Mouse (Mus musculus) testis, adult 2 months (tissue): ENCODE measurements around the gene Phkg1. TPM values are rescaled to one million over a fixed set of nuclear protein-coding genes. Genes with fewer than 3 reads are reported as not detected.

Experiments used
- H3K27ac ChIP-seq: fragments of 200-500 bp; 2 replicates; pipeline ENCODE4 v1.5.1; 2012; ENCODE audit warnings: low read depth, low read length; ENCODE audit not compliant: control insufficient read depth, insufficient read depth
- H3K27me3 ChIP-seq: fragments of 200-500 bp; 2 replicates; pipeline ENCODE4 v1.6.1; 2012; ENCODE audit warnings: mild to moderate bottlenecking, low read length, moderate library complexity; ENCODE audit not compliant: control insufficient read depth, insufficient read depth
- H3K36me3 ChIP-seq: fragments of 200-500 bp; 2 replicates; pipeline ENCODE4 v1.6.1; 2012; ENCODE audit warnings: mild to moderate bottlenecking, low read length; ENCODE audit not compliant: control insufficient read depth, insufficient read depth
- H3K4me1 ChIP-seq: fragments of 200-500 bp; 2 replicates; pipeline ENCODE4 v1.6.1; 2012; ENCODE audit warnings: low read length; ENCODE audit not compliant: control insufficient read depth, insufficient read depth
- H3K4me3 ChIP-seq: fragments of 200-500 bp; 2 replicates; pipeline ENCODE4 v1.5.1; 2012; ENCODE audit warnings: low read depth, mild to moderate bottlenecking, low read length, moderate library complexity, mixed read lengths; ENCODE audit not compliant: control insufficient read depth
- CTCF ChIP-seq: fragments of 200-500 bp; IDR thresholded peaks from 2 replicates; pipeline ENCODE4 v1.5.1; 2012; ENCODE audit warnings: low read depth, mild to moderate bottlenecking, inconsistent platforms, low read length, moderate library complexity; ENCODE audit not compliant: control insufficient read depth, insufficient read depth, insufficient replicate concordance
- POLR2A ChIP-seq: fragments of 200-500 bp; IDR thresholded peaks from 2 replicates; pipeline ENCODE4 v1.6.1; 2012; ENCODE audit warnings: low read depth, mild to moderate bottlenecking, inconsistent platforms, low read length, moderate library complexity; ENCODE audit not compliant: control insufficient read depth
- polyA plus RNA-seq: library from polyadenylated mRNA; depleted of rRNA; stranded (reverse); fragments of >200 nt; gene quantifications from 2 replicates; pipeline ENCODE4 v1.2.3, GENCODE M21; 2012

The Phkg1 gene
- polyA plus RNA-seq, 1 experiment, result 0.20 TPM

DNA sequence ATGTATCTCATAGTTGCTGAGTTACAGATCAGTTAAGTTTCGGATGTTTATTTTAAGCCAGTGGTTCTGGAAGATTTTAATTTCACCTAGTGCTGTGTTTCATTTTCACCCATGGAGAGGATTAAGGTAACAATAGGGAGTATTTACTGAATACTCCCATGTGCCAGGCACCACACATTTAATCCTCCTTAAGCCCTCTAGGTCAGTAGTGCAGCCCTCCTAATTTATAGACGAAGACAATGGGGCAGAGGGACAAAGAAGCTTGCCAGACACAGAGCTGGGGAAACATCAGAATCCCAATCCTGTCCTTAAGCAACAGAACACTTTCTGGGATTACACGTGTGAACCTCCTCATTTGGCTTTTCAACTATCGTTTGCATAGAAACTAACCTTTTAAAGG lies 38.6 kb upstream of the Phkg1 start:
- H3K4me3 ChIP-seq, result no peak overlapping the region
- no peaks in the 10 kb centered on the region for H3K4me1 ChIP-seq
- H3K27ac ChIP-seq, result no peak overlapping the region
- no peaks in the 10 kb centered on the region for H3K36me3 ChIP-seq
- TF ChIP-seq POLR2A (no peak), CTCF (no peak)
- no peaks in the 10 kb centered on the region for H3K27me3 ChIP-seq

DNA sequence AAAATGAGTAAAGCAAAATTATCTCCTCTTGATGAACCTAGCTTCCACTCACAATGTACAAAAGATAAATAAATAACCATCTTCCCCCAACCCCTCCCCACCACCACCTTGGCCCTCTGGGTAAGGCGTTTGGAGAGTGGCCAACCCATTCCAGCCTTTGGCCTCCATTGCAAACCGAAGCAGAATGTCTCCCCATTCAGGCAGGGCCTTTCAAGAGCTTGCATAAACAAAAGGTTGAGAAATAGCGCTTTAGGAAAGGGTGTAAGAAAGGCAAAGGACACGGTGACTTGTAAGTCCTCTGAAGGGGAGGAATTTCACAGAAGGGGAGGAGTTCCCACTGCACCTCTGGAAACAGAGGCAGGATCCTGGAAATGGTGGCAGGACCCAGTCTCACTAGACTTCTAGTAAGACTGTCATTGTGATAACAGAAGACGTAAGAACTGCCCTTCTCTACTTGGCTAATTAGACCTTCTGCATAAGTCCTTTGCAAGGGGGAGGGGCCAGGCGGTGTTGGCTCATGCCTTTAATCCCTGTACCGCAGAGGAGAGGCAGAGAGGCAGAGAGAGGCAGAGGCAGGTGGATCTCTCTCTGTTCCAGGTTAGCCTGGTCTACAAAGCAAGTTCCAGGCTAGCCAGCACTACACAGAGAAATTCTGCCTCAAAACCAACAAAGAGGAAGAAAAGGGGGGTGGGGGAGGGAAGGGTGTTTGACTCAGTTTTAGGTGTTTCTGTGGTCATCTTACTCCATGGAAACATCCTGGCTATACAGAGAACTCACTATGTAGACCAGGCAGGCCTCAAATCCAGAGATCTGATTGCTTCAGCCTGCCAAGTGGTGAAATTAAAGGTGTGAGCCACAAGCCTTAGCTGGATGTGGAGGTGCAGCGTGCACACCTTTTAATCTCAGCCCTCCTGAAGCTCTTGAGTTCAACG lies 31.8 kb upstream of the Phkg1 start:
- H3K27me3 ChIP-seq, result no peaks in the 10 kb centered on the region
- no peaks in the 10 kb centered on the region for H3K4me1 ChIP-seq
- H3K27ac ChIP-seq, result no peak overlapping the region
- H3K36me3 ChIP-seq, result no peaks in the 10 kb centered on the region
- H3K4me3 ChIP-seq, result no peak overlapping the region
- TF ChIP-seq CTCF (no peak), POLR2A (no peak)

DNA sequence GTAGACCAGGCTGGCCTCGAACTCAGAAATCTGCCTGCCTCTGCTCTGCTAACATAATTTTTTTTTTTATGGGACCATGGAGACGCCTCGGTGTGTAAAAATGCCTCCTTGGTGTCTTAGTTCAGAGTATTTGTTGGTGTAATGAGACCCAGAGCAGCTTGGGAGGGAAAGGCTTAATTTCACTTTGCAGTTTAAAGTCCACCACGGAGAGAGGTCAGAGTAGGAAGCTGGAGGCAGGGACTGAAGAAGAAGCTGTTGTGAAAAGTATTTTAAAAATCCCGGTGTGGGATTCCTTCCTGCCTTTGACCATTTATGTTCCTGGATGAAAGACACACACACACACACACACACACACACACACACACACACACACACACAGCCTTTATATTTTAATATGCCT lies 27.6 kb upstream of the Phkg1 start:
- no peaks in the 10 kb centered on the region for H3K36me3 ChIP-seq
- no peak overlapping the region for H3K27ac ChIP-seq

DNA sequence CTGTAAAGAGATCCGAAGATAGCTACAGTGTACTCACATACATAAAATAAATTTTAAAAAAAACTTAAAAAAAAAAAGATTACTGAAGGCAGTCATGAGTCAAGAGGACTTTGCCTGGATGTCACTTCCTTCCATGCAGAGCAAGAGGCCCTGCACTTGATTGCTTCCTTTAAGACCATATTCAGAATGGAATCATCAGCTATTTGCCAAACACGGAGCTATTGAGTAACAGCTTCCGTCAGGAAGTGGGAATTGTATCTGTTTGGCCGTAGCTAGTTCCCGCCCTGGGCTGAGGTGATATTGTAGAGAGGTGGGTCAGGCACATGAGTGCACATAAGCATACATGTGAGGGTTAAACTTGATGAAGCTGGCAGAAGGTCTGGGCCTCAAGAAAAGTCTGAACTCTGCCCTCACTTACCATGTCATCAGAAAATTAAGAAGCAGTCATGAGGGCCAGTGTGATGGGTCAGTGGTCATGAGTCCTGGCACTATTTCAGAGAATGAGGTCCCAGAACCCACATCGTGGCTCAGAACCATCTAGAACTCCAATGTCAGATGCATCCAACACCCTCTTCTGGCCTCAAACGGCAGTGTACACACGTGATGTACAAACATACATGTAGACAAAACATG lies 26.6 kb upstream of the Phkg1 start:
- Histone ChIP-seq H3K4me1 (no peaks in the 10 kb centered on the region), H3K36me3 (no peaks in the 10 kb centered on the region), H3K4me3 (no peak overlapping the region), H3K27ac (no peak overlapping the region), H3K27me3 (no peaks in the 10 kb centered on the region)
- TF ChIP-seq POLR2A, result no peak
- TF ChIP-seq CTCF, result no peak

More for the DNA sequence above, 27.6 kb upstream of the Phkg1 start:
- no peaks in the 10 kb centered on the region for H3K4me1 ChIP-seq
- no peaks in the 10 kb centered on the region for H3K27me3 ChIP-seq
- H3K4me3 ChIP-seq, result no peak overlapping the region
- TF ChIP-seq POLR2A (no peak), CTCF (no peak)

DNA sequence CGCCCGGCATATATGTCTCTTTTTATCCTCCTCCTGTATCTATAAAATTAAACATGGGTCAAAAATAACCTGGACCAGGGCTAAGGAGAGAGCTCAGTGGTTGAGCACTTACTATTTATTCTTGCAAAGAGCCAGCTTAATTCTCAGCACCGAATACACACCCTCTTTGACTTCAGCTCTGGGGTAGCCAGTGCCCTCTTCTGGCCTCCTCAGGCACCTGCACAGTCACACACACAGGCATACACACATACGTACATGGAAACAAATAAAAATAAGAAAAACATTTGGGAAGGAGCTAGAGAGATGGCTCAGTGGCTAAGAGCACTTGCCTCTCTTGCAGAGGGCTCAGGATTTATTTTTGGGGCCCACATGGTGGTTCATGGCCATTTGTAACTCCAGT lies 23.6 kb upstream of the Phkg1 start:
- no peak overlapping the region for H3K27ac ChIP-seq
- H3K27me3 ChIP-seq, result no peaks in the 10 kb centered on the region
- H3K4me3 ChIP-seq, result no peak overlapping the region
- no peaks in the 10 kb centered on the region for H3K36me3 ChIP-seq
- H3K4me1 ChIP-seq, result peaks cover 3% of the 10 kb centered on the region
- no peak for TF ChIP-seq CTCF
- no peak for TF ChIP-seq POLR2A

DNA sequence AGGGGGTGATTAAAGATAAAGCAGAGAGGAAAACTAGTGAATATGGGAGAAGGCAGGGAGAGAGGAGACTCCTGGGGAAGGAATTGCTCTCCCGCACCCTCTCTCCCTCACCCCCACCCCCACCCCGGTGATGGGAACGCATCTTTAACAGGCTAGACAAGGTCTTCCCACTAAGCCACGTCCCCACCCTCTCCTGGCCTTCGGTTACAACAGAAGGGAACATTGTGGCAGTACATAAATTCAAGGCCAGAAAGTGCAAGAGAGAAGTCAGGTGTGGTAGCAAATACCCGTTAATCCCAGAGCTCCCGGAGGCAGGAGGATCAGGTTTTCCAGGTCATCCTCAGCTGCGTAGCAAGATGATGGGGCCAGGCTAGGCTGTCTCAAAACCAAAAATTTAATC lies 21.0 kb upstream of the Phkg1 start:
- no peak overlapping the region; the same call in 1 of the 2 replicates for H3K4me3 ChIP-seq
- TF ChIP-seq CTCF (no peak), POLR2A (no peak)

DNA sequence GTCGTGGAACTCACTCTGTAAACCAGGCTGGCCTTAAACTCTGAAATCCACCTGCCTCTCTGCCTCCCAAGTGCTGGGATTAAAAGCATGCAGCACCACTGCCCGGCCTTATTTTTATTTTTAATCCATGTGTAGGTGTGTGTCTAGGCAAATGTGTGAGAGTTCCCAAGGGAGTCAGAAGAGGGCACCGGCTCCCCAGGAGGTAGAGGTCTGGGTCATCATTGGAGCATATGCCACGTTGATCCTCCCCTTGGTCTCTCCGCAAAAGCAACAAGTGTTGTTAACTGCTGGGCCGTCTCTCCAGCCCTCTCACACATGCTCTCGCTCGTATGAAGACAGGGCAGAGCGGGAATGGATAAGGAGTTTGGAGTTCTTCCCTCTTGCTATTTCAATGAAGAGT lies 20.4 kb upstream of the Phkg1 start:
- TF ChIP-seq POLR2A (no peak), CTCF (no peak)
- Histone ChIP-seq H3K36me3 (no peaks in the 10 kb centered on the region), H3K4me1 (peaks cover 3% of the 10 kb centered on the region), H3K4me3 (peak overlapping the region; percentile 74), H3K27me3 (no peaks in the 10 kb centered on the region), H3K27ac (no peak overlapping the region)

More for the DNA sequence above, 21.0 kb upstream of the Phkg1 start:
- Histone ChIP-seq H3K27ac (no peak overlapping the region), H3K36me3 (no peaks in the 10 kb centered on the region), H3K27me3 (no peaks in the 10 kb centered on the region), H3K4me1 (peaks cover 3% of the 10 kb centered on the region)
